Mouse (Mus musculus) c-Kit-positive CD71-positive TER-119-positive erythroid progenitor cells, embryonic 14.5 days (primary cell): ENCODE data around the gene Adgrg2.
A peak's percentile ranks its signal among the peaks of the same experiment; 100 is the strongest.

ENCODE experiments used
- DNase-seq: peaks from one replicate; pipeline ENCODE4 v3.0.0-alpha.2; 2013; ENCODE audit warnings: low spot score

The Adgrg2 gene

GRCm38 (mm10) chrX:160390464-160390956 is at the start of gene Adgrg2:
Gene Adgrg2 (plus strand): TSS chrX:160390690.
- no peak for DNase-seq

GRCm38 (mm10) chrX:160350995-160351394 is 39.5 kb upstream of the Adgrg2 start:
- DNase-seq = no peak

DNA sequence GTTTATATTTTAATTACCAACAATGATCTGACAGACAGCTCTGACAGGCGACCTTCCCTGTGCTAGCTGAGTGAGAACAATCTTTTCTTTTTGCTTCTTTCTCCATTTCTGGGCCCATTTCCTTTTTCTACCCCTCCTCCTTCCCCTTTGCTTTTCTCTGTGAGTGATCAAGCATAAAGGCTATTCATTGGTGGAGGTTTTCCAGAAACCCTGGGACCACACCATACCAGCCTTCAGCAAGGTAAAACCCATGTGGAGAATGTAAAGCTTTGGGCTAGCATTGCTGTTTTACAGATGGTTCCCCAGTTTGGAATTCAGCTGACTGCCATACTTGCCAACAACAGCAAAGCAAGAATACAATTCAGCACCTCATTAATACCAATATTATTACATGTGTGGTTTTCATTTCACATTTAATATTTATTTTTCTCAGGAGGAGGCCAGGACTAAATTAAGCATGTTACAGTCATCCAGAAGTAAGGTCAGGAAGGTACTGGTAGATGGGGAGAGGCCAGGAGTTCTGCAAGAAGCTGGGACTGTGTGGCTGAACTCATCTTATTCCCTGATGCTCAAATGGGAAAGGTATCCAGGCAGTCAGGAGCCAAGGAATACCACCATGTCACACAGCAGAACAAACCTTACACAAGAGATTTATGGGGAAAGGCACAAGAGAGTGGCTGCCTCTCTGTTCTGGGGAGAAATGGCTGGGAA is 38.4 kb upstream of the Adgrg2 start:
- no peak for DNase-seq

DNA sequence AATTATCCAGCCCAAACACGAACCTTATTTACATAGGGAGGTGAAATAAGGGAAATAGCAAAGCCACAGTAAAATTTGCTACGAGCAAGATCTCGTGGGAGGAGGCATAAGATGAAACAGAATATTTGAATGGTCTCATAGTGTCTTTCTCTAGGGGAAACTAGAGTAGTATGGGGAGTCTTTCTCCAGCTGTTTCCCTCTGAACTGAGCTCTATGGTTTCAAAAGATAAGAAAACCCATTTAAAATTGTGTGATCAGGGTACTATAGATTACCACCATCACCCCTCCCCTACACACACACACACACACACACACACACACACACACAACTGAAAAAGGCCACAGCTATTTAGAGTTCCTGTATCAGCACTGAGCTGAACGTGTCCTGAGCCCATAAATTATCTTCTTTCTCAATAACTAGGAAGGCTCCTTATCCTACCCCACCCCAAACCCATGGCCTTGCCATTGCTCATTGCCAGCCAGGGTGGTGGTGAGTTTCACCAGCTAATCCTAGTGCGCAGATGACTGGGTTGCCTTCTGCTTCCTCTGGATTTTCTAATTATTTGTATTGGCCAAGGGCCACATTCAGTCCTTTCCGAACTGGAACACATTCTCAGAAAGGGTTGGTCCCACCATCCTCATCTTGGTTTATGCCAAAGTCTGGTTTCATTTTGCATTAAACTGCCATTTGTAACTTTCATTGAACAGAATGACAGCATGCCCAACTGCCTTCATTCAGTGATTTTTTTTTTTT is 5.6 kb upstream of the Adgrg2 start:
- DNase-seq = no peak

DNA sequence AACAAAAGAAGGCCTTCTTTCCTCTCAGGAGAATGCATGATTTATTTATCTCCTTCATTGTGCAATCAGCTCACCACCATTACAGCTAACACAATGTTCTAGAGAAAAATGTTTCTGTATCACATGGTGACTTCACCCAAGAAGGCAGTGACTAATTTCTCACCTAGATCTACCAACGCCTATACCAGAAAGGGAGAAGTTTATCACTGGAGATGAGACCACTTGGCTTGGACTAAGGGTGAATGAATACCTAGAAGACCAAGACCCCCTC is 5.1 kb upstream of the Adgrg2 start:
- DNase-seq = no peak

- DNase-seq = no peak
These were observed 22.5 kb downstream of the Adgrg2 start for GRCm38 (mm10) chrX:160412930-160413453.

DNA sequence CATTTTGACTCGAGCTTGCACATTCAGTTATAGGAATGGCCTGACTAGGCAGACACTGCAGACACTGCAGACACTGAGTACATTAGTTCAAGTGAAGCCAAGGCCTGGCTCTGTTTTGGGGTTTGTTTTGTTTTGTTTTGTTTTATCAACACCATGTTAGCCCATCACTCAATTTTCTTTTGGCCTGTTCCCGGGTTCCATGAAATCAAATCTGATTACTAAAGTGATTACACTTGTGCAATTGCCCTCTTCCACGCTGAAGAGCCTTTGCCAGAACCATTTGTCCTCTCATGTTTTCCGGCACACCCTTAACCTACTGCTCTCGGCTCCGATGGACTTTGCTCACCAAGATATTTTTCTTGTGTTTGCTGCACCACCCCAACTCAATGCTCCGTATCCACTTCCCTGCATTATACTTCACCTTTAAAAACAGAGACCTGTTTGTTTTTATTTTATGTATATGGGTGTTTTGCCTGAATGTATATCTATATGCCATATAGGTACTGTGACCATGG is 23.4 kb downstream of the Adgrg2 start:
- DNase-seq = no peak

- DNase-seq = no peak
These were observed 27.9 kb downstream of the Adgrg2 start for GRCm38 (mm10) chrX:160418397-160418796.

DNA sequence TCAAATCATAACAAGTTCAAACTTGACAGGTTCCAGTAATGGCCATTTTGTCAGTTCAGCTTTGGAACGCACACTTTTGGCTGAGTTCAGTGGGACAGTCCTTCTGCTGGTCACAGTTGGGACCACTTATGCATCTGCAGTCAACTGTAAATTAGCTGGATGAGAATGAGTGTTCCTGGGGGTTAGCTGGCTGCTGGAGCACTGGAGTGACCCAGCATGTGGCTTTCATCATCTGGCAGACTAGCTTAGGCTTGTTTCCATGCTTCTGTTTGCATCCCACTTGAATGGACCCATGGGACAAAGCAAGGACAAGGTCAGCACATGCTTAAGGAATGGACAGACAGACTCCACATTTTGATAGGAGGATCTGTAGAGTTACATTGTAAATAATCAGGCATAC is 33.2 kb downstream of the Adgrg2 start:
- DNase-seq = no peak

DNA sequence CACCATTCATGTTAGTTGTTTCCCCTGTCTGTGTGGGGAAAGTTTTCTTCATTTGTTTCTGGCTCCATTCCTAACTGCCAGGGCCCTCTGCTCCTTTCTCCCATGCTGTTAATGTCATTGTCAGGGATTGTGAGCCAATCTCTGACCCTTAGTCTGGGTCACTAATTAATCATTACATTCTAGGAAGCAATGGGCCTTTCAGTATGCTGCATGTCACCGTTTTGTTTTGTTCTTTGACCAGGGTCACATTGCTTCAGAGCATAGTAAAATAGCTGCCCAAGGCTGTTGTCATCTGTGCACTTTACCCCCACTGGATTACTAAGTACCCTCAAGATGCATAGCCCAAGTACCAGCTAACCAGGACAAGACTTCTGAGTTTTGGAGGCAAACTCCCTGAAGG is 36.0 kb downstream of the Adgrg2 start:
- no peak for DNase-seq

- no peak for DNase-seq
These were observed 36.4 kb downstream of the Adgrg2 start for GRCm38 (mm10) chrX:160426930-160427329.

GRCm38 (mm10) chrX:160432192-160432591 is 41.7 kb downstream of the Adgrg2 start:
- DNase-seq = no peak

DNA sequence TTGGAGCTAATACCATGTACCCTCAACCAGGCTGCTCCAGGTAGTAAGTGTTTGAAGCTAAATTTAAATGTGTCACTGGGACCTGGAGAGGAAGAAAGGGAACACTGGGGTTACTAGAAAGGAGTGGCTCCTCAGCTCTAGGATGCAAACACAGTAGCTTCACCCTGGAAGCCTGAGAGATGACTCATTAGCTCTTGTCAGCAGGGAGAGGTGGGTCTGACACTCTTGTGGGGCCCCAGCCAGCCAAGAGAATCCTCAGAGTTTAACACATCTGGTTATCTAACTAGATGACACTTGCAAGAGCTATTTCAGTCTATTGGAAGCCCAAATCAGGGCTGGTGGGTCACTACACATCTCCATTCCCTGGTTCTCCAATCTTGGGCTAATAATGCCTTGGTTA is 50.8 kb downstream of the Adgrg2 start:
- no peak for DNase-seq

GRCm38 (mm10) chrX:160448351-160448750 is 57.9 kb downstream of the Adgrg2 start:
- no peak for DNase-seq

DNA sequence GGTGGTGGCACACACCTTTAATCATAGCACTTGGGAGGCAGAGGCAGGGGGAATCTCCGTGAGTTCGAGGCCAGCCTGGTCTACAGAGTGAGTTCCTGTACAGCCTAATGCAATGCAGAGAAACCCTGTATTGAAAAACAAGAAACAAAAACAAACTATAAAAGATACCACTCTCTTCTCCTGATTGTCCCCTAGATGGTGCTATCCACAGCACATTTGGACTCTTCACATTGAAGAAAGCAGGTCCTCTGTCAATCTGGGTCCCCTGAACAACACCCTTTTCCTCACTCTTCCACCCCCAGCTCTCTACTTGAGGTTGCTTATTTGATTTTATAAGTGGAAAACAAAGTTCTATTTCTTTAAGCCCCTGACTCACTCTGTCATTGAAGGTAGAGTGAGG is 58.9 kb downstream of the Adgrg2 start:
- no peak for DNase-seq

DNA sequence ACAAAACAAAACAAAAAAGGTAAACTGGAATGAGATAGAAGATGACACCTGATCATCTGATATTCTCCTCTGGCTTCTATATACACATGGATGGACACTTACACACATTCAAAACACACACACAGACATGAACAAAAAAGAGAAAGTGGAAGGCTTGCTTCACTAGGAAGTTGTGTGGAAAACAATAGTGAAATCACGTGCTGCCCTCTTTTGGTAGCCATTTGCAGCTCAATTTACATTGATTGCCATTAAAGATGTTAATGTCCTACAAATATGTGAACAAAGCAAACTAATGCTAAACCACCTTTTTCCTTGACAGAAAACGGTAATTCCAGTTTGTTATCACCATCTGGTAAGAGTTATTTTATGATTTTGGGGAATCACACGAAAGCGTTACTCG is 65.2 kb downstream of the Adgrg2 start:
- no peak for DNase-seq

DNA sequence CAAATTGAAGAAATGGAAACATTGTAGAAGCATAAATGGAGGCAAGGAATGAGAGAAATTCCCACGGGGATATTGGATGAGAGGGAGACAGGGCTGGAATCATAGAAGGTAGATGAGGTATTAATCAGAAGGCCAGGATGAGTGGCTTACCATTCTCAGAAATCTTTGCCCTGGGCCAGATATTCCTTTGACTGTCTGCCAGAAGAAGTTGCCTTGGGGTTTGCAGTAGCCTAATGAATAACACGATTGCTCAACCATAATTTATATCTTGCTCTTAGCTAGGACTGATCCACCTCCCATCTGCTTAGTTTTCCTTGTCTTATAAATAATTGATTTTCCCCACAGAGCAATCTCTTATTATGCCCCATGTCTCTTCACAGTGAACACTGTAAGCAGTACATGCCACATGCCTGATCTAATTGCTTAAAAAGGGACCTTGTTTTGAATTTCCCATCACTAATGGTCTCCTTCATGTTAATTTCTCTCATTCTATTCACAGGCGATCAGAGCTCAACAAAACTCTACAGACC is 80.8 kb downstream of the Adgrg2 start:
- no peak for DNase-seq

- no peak for DNase-seq
These were observed 99.3 kb downstream of the Adgrg2 start for GRCm38 (mm10) chrX:160489784-160490183.

DNA sequence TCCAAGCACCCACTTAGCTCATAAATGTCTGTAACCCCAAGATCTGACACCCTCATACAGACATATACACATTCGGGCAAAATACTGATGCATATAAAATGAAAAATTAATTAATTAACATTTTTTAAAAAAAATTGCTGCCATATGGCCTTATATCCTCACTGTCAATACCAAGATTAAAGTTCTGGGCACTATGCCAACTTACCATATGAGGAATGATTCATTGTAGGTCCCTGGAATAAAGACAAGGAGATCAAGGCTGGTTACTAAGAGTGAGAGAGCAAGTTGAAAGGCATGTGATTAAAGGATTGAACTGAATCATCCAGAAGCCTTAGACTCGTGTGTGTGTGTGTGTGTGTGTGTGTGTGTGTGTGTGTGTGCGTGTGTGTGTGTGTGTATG is 103.8 kb downstream of the Adgrg2 start:
- DNase-seq = no peak

GRCm38 (mm10) chrX:160494921-160495320 is 104.4 kb downstream of the Adgrg2 start:
- DNase-seq = no peak

- peak; percentile 20 for DNase-seq
These were observed 106.0 kb downstream of the Adgrg2 start for GRCm38 (mm10) chrX:160496473-160496872.

DNA sequence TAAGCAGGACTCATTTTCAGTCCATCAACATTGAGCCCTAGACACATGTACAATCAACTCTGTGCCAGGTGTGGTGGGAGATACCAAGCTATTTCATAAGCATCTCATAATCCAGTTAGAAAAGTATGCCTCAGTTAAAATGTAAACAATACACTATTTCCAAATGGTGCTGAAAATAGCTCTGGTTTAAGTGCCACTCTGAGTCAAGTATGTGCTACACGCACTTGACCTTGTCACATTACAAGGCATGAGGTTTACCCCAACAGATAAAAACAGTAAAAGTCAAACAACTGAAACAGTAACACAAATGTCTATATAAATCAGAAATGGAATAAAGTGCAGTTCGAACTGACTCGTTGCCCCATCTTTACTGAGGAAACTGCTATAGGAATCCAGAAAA is 110.6 kb downstream of the Adgrg2 start:
- no peak for DNase-seq

DNA sequence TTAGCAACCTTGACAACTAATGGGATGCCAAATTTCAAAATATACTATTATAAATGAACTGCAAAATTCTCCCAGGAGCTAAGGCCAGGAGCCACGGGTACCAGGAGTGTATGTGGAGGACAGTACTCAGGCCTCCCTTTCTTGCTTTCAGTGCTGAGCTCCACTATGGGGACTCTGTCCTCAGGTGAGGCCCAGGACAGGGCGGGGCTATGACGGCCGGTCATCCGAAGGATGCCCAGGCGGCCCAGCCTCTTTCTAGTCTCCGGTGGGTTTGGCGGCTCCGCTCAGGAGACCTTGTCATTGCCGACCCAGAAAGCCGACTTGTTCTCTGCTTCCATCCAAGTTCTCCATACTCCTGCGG is 111.2 kb downstream of the Adgrg2 start:
- DNase-seq = no peak
